Mouse (Mus musculus): Measurements from ENCODE around the gene Tmed4. TPM values are rescaled to one million over a fixed set of nuclear protein-coding genes. Genes with fewer than 3 reads are reported as not detected.

Gene Tmed4
- 10 to 100 TPM; 51.6 to 60.8 TPM for total RNA-seq (2021)
- long read RNA-seq, experiment 1, transcript Tmed4-201 (5 exons, 2,003 nt), result major isoform, 40 of 51 reads
- long read RNA-seq, experiment 1, partial matches to known transcripts, result 0 of 51 reads
- long read RNA-seq, experiment 1, other reads (novel, unspliced or antisense), result 11 of 51 reads
- long read RNA-seq, experiment 2, transcript Tmed4-201 (5 exons, 2,003 nt), result major isoform, 57 of 70 reads
- long read RNA-seq, experiment 2, partial matches to known transcripts, result 1 of 70 reads
- long read RNA-seq, experiment 2, other reads (novel, unspliced or antisense), result 9 of 70 reads

GRCm38 (mm10) chr11:6274387-6275093, at the start of gene Tmed4:
TSS of gene Tmed4 (minus strand) at chr11:6274870.
- intact Hi-C loops (cut with DNase I), result no loop called here
- peak; percentile 97 to 99 for DNase-seq

GRCm38 (mm10) chr11:6323348-6323747, 48.7 kb upstream of the Tmed4 start:
- DNase-seq, result no peak
- intact Hi-C loops (cut with DNase I), result no loop called here

- no peak for DNase-seq
- intact Hi-C loops (cut with DNase I), result no loop called here
Observed at GRCm38 (mm10) chr11:6322086-6322485, 47.4 kb upstream of the Tmed4 start.

- no peak for DNase-seq
- intact Hi-C loops (cut with DNase I), result no loop called here
Observed at GRCm38 (mm10) chr11:6319374-6319773, 44.7 kb upstream of the Tmed4 start.

- intact Hi-C loops (cut with DNase I), result no loop called here
- DNase-seq, result no peak
Observed at GRCm38 (mm10) chr11:6318559-6318958, 43.9 kb upstream of the Tmed4 start.

GRCm38 (mm10) chr11:6316821-6317220, 42.2 kb upstream of the Tmed4 start:
- intact Hi-C loops (cut with DNase I), result no loop called here

GRCm38 (mm10) chr11:6313874-6314406, 39.3 kb upstream of the Tmed4 start:
- DNase-seq, result no peak
- intact Hi-C loops (cut with DNase I), result no loop called here

More at GRCm38 (mm10) chr11:6316821-6317220, 42.2 kb upstream of the Tmed4 start:
- DNase-seq, result no peak

GRCm38 (mm10) chr11:6308181-6308580, 33.5 kb upstream of the Tmed4 start:
- intact Hi-C loops (cut with DNase I), result no loop called here
- DNase-seq, result no peak

GRCm38 (mm10) chr11:6305943-6306430, 31.3 kb upstream of the Tmed4 start:
- intact Hi-C loops (cut with DNase I), result no loop called here
- no peak for DNase-seq

- intact Hi-C loops (cut with DNase I), result no loop called here
- no peak for DNase-seq
Observed at GRCm38 (mm10) chr11:6302793-6303192, 28.1 kb upstream of the Tmed4 start.

GRCm38 (mm10) chr11:6299435-6299834, 24.8 kb upstream of the Tmed4 start:
- intact Hi-C loops (cut with DNase I), result no loop called here
- no peak for DNase-seq

- no peak for DNase-seq
- intact Hi-C loops (cut with DNase I), result no loop called here
Observed at GRCm38 (mm10) chr11:6296077-6296476, 21.4 kb upstream of the Tmed4 start.

- intact Hi-C loops (cut with DNase I), result no loop called here
- DNase-seq, result no peak
Observed at GRCm38 (mm10) chr11:6294632-6295031, 20.0 kb upstream of the Tmed4 start.

GRCm38 (mm10) chr11:6293601-6294000, 18.9 kb upstream of the Tmed4 start:
- intact Hi-C loops (cut with DNase I), result no loop called here
- no peak for DNase-seq

- intact Hi-C loops (cut with DNase I), result no loop called here
- DNase-seq, result no peak
Observed at GRCm38 (mm10) chr11:6292988-6293349, 18.3 kb upstream of the Tmed4 start.

GRCm38 (mm10) chr11:6292116-6292987, 17.7 kb upstream of the Tmed4 start:
- intact Hi-C loops (cut with DNase I), result no loop called here
- peak in 1 of 2 experiments; percentile 15 for DNase-seq

- peak; percentile 98 to 99 for DNase-seq
- intact Hi-C loops (cut with DNase I), result no loop called here
Observed at GRCm38 (mm10) chr11:6291401-6292115, 16.9 kb upstream of the Tmed4 start, which contains the start of gene Ogdh. TSS of gene Ogdh (plus strand) at chr11:6291633.

- intact Hi-C loops (cut with DNase I), result no loop called here
- DNase-seq, result no peak
Observed at GRCm38 (mm10) chr11:6290883-6291282, 16.2 kb upstream of the Tmed4 start.

GRCm38 (mm10) chr11:6290138-6290537, 15.5 kb upstream of the Tmed4 start:
- intact Hi-C loops (cut with DNase I), result no loop called here
- DNase-seq, result no peak

GRCm38 (mm10) chr11:6282940-6283339, 8.3 kb upstream of the Tmed4 start:
- peak in 1 of 2 experiments; percentile 34 for DNase-seq
- intact Hi-C loops (cut with DNase I), result no loop called here
